Mouse (Mus musculus) heart, embryonic 10.5 days (tissue): Measurements from ENCODE around the gene Nxpe4. TPM values are rescaled to one million over a fixed set of nuclear protein-coding genes. Genes with fewer than 3 reads are reported as not detected.
"Not testable (repeated sequence)": the region's sequence is repeated elsewhere in the genome, so short reads cannot be mapped to it uniquely, and the experiment has no call there.

Source experiments
- DNase-seq: peaks from one replicate; pipeline ENCODE4 v3.0.0-alpha.2; 2017; ENCODE audit warnings: low spot score
- H3K27ac ChIP-seq: fragments of 300-500 bp; sonication (generic); 2 replicates; pipeline ENCODE4 v1.5.1; 2016; ENCODE audit warnings: mild to moderate bottlenecking
- H3K27me3 ChIP-seq: fragments of 300-500 bp; sonication (generic); 2 replicates; pipeline ENCODE4 v1.6.1; 2016; ENCODE audit warnings: mild to moderate bottlenecking; ENCODE audit not compliant: poor library complexity, insufficient read depth, severe bottlenecking
- H3K36me3 ChIP-seq: fragments of 300-500 bp; sonication (generic); 2 replicates; pipeline ENCODE4 v1.6.1; 2016; ENCODE audit warnings: mild to moderate bottlenecking, moderate library complexity
- H3K4me1 ChIP-seq: fragments of 300-500 bp; sonication (generic); 2 replicates; pipeline ENCODE4 v1.6.1; 2016; ENCODE audit warnings: mild to moderate bottlenecking
- H3K4me3 ChIP-seq: fragments of 300-500 bp; sonication (generic); 2 replicates; pipeline ENCODE4 v1.5.1; 2016; ENCODE audit warnings: mild to moderate bottlenecking, moderate library complexity
- H3K9me3 ChIP-seq: fragments of 300-500 bp; sonication (generic); 2 replicates; pipeline ENCODE4 v1.6.1; 2016; ENCODE audit warnings: mild to moderate bottlenecking, moderate library complexity
- WGBS: fragments of 180-500 bp; shearing (Covaris S2); methylation state at CpG from one replicate; pipeline ENCODE4 v1.1.7; 2016; 5-methylcytosine and 5-hydroxymethylcytosine counted together
- polyA plus RNA-seq: library from polyadenylated mRNA; unstranded; fragments of >200 nt; fragmentation: Nextera tagmentation; extraction: Ambion mirVana; gene quantifications from 2 replicates; pipeline ENCODE4 v1.2.1, GENCODE M21; 2016

Nxpe4 gene
- polyA plus RNA-seq, 1 experiment from 2014 or later, result 3.1 TPM

DNA sequence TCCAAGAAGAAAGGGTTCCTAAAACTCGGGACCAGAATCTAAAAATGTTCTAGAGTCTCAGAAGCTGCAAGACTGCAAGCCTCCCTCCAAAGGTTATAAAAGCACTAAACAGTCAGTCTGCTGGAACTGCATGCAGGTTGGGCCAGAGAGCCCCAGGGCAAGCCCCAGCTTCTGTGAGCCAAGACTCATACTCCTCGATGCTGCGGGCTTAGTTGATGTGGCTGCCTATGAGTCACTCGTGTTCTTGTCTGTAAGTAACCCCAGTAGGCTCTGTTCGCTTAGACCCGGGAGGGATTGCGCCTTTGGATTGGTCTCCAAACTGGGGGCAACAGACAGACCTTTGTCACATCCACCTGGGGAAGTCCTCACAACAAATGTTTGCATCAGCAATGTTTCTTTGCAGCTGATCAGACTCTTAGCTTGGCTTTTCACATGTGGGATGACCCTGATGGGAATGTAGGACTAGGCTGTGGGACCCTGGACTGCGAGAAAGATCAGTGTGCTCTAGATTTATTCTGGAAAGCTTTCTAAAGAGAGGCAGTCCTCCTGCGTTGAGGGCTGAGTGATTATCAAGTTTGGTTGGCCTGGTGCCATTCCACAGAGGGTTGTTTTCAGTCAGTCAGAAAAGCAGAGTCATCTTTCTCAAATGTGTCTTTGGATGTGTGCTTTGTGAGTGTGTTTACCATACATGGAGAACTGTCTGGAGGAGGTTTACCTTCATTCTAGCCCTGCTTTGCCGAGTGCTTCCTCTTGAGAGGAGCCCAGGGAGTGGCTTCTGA lies 245.9 kb downstream of the Nxpe4 start:
- Histone ChIP-seq H3K9me3 (no peaks in the 10 kb centered on the region), H3K36me3 (no peaks in the 10 kb centered on the region), H3K4me3 (no peak overlapping the region), H3K27ac (no peak overlapping the region), H3K27me3 (no peaks in the 10 kb centered on the region), H3K4me1 (no peaks in the 10 kb centered on the region)
- no peak for DNase-seq
- WGBS, result 76% methylated on average over 10 of the region's 10 CpGs

DNA sequence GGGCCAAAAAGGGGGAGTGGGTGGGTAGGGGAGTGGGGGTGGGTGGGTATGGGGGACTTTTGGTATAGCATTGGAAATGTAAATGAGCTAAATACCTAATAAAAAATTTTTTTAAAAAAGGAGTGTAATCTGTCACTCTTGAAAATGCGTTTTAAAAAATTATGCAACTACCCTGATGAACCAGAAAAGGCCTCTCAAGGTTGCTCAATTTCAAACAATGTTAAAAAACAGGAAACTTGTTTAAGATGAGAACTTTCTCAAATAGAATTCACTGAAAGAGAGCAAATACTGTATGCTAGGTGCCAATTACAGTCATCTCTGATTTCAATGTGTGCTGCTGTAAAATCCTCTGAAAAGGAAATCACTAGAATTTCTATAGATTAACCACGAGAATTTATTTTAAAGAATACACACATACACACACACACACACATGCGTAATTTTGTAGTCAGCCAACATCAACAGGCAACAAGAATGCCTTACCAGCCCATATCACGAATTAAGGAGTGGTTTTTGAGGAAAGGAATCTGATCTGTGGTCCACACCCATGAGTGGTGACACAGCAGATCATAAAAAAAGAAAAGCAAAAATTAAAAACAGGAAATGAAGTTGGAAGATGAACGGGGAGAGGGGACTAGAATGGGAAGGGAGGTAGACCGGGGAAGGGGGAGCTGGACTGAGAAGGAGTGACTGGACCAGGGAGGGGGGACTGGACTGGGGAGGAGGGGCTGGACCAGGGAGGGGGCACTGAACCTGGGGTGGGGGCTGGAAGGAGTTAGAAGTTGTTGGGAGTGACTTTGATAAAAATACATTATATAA lies 248.6 kb downstream of the Nxpe4 start:
- Histone ChIP-seq H3K9me3 (no peaks in the 10 kb centered on the region), H3K27me3 (no peaks in the 10 kb centered on the region), H3K27ac (no peak overlapping the region), H3K36me3 (no peaks in the 10 kb centered on the region), H3K4me3 (no peak overlapping the region), H3K4me1 (no peaks in the 10 kb centered on the region)
- WGBS, result 80% methylated on average over 6 of the region's 6 CpGs
- no peak for DNase-seq

DNA sequence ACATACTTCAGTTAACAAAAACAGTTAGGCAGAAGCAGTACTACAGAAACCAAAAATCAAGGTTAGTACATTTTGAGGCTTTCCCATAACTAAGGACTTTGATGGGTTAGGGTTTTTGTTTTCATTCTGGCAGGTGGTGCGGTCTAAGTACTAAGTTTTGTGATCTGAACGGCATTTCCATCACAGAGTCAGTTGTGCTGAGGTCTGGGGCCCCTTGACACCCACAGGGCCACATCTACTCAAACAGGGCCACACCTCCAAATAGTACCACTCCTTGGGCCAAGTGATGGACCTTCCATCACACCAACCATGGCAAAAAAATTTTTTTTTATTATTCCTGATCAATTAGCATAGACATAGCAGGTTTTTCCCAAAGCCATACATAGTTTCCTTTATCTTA lies 251.8 kb downstream of the Nxpe4 start:
- no peaks in the 10 kb centered on the region for H3K4me1 ChIP-seq

DNA sequence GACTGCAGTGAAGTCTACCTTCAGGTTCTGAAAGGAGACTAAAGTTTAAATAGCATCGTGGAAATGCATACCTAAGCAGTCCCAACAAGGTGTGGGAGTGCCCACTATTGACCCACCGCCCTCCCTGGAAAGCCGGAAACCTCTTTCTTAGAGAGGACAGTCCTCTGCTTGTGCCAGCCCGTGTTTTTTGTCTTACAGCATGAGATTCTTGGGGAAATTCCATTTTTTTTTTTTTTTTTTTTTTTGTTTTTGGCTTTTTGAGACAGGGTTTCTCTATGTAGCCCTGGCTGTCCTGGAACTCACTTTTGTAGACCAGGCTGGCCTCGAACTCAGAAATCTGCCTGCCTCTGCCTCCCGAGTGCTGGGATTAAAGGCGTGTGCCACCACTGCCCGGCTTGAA lies 255.5 kb downstream of the Nxpe4 start:
- not testable (repeated sequence) for DNase-seq, H3K4me3 ChIP-seq, H3K27ac ChIP-seq, H3K4me1 ChIP-seq, H3K27me3 ChIP-seq, H3K36me3 ChIP-seq, H3K9me3 ChIP-seq
- WGBS, result 90% methylated on average over 8 of the region's 8 CpGs

More for the DNA sequence above, 251.8 kb downstream of the Nxpe4 start:
- WGBS, result 90% methylated on average over 2 of the region's 2 CpGs
- Histone ChIP-seq H3K4me3 (no peak overlapping the region), H3K9me3 (no peaks in the 10 kb centered on the region), H3K27me3 (no peaks in the 10 kb centered on the region), H3K36me3 (no peaks in the 10 kb centered on the region), H3K27ac (no peak overlapping the region)
- DNase-seq, result no peak

DNA sequence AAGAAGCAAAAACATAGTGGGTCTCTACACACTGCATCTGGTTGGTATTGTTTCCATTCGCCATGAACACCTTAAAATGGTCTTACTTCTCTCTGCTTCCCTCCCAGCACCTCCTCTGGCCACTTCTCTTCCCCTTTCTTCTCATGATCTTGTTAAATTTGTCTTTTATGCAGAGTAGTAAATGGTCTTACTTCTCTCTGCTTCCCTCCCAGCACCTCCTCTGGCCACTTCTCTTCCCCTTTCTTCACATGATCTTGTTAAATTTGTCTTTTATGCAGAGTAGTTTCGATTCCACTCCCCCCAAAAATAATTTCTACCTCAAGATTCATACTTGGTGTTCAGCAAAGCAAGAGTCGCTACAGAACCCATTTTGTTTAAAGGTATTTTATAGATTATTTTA lies 256.2 kb downstream of the Nxpe4 start:
- no peaks in the 10 kb centered on the region for H3K36me3 ChIP-seq
- no peak overlapping the region for H3K27ac ChIP-seq
- no peaks in the 10 kb centered on the region for H3K4me1 ChIP-seq
- DNase-seq, result no peak
- 72% methylated on average over 3 of the region's 3 CpGs for WGBS
- no peak overlapping the region for H3K4me3 ChIP-seq
- H3K9me3 ChIP-seq, result no peaks in the 10 kb centered on the region
- H3K27me3 ChIP-seq, result no peaks in the 10 kb centered on the region

DNA sequence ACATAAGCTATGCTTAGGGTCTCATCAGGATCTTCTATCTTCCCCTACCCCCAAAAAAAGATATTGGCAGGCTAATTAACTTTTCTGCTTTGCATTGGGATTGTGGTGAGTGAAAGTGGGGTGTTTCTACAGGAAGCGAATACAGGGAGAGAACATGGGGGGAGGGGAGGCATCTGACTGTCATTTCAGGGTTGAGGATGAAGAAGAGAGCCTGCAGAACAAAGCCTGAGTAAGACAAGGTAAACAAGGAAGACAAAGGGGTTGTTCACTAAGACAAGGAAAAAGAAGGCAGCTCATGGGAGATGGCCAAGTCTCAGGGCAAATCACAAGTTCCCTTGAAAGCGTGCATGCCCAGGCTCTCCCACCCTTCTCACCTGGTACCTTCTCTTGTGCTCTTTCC lies 256.6 kb downstream of the Nxpe4 start:
- H3K27me3 ChIP-seq, result no peaks in the 10 kb centered on the region
- H3K9me3 ChIP-seq, result no peaks in the 10 kb centered on the region
- H3K4me1 ChIP-seq, result no peaks in the 10 kb centered on the region
- H3K27ac ChIP-seq, result no peak overlapping the region
- WGBS, result 70% methylated on average over 2 of the region's 2 CpGs
- no peak for DNase-seq
- H3K36me3 ChIP-seq, result no peaks in the 10 kb centered on the region
- H3K4me3 ChIP-seq, result no peak overlapping the region

DNA sequence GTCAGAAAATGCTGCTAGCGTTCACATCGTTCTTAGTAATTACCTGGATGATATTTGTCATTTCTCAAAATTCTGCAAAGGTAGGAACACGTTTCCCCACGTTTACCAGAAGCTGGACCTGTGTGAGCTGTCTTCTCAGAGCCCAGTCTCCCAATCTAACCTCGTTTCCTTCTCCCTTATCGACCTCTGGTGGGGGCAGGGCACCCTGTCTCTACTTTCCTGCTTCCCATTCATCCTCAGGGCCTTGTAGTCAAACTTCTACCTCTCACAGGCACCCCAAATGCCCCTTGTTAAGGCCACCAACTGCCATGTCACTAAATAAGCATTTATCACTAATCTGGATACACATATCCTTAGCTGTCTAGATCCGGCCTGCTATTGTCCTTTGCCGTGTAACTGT lies 257.0 kb downstream of the Nxpe4 start:
- H3K4me3 ChIP-seq, result no peak overlapping the region
- no peak for DNase-seq
- H3K27ac ChIP-seq, result no peak overlapping the region
- WGBS, result 65% methylated on average over 8 of the region's 8 CpGs
- H3K27me3 ChIP-seq, result no peaks in the 10 kb centered on the region
- no peaks in the 10 kb centered on the region for H3K9me3 ChIP-seq
- no peaks in the 10 kb centered on the region for H3K36me3 ChIP-seq
- no peaks in the 10 kb centered on the region for H3K4me1 ChIP-seq

DNA sequence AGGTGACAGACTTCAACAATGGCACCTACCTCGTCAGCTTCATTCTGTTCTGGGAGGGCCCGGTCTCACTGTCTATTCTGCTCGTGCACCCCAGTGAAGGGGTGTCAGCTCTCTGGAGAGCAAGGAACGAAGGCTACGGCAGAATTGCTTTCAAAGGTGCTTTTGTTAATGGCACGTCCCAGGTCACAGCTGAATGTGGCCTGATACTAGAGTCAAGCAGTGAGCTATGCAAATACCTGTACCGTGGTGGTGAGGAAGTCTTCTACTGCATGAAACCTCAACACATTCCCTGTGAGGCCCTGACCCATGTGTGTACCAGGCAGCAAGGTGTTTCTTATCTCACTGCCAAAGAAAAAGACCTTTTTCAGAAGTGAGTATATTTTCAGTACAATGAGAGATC lies 258.6 kb downstream of the Nxpe4 start:
- Histone ChIP-seq H3K27ac (no peak overlapping the region), H3K27me3 (no peaks in the 10 kb centered on the region), H3K4me1 (no peaks in the 10 kb centered on the region), H3K4me3 (no peak overlapping the region), H3K9me3 (no peaks in the 10 kb centered on the region), H3K36me3 (no peaks in the 10 kb centered on the region)
- WGBS, result 75% methylated on average over 7 of the region's 7 CpGs
- no peak for DNase-seq

DNA sequence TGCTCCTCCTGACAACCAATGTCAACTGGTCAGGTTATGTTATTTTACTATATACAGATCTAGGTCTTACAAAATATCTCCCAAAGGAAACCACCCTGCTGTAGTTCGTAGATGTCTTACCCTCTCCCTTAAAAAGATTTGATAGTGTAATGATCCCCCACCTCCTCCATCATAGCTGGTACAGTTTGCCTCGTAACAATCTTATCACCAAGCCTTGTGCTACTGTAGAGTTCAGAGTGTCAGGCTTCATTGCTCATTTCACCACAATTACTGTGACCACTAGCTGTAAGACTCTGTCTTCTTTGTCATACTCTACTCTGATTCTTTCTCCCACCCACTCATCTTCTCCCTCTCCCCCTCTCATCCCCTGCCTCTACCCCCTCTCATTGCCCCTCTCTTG lies 259.2 kb downstream of the Nxpe4 start:
- no peaks in the 10 kb centered on the region for H3K4me1 ChIP-seq
- H3K27ac ChIP-seq, result no peak overlapping the region
- no peaks in the 10 kb centered on the region for H3K27me3 ChIP-seq
- H3K4me3 ChIP-seq, result no peak overlapping the region
- H3K9me3 ChIP-seq, result no peaks in the 10 kb centered on the region
- 50% methylated on average over 2 of the region's 2 CpGs for WGBS
- no peaks in the 10 kb centered on the region for H3K36me3 ChIP-seq
- DNase-seq, result no peak

DNA sequence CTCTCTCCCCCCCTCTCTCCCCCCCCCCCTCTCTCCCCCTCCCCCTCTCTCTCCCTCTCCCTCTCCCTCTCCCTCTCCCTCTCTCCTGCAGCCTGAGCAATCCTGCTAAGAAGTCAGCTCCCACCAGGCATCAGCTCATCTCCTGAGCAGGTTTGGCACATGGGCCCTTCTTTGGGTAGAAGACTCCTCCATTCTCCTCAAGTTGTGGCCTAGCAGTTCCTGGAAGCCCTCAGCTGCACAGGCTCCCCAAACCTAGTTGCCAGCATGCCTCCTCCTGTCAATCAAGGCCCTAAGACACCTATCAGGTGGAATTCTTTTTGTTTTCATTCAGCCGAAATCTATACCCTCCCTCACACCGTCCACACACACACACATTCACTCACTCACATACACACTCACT lies 259.7 kb downstream of the Nxpe4 start:
- H3K9me3 ChIP-seq, result no peaks in the 10 kb centered on the region
- no peaks in the 10 kb centered on the region for H3K4me1 ChIP-seq
- no peak overlapping the region for H3K4me3 ChIP-seq
- no peak overlapping the region for H3K27ac ChIP-seq
- no peaks in the 10 kb centered on the region for H3K36me3 ChIP-seq
- no peak for DNase-seq
- WGBS, result 68% methylated on average over 2 of the region's 2 CpGs
- H3K27me3 ChIP-seq, result no peaks in the 10 kb centered on the region

DNA sequence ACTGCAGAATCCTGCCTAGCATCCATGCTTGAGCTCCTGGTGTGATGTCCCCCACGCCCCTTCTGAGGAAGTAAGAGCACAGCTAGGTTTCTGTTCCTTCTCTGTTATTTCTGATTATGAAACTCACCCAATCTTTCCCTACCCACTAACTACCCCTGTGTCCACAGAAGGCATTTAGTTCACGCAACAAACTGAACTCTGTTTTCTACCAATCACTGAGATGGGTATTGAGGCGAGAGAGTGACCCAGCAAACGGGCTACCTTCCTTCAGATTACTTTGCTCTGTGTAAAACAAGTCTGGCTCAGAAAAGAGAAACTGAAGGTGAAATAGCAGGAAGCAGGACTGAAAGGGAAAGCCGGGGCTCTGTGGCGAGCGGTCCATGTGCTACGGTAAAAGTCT lies 260.6 kb downstream of the Nxpe4 start:
- no peaks in the 10 kb centered on the region for H3K27me3 ChIP-seq
- H3K9me3 ChIP-seq, result no peaks in the 10 kb centered on the region
- no peaks in the 10 kb centered on the region for H3K36me3 ChIP-seq
- H3K4me1 ChIP-seq, result no peaks in the 10 kb centered on the region
- no peak overlapping the region for H3K27ac ChIP-seq
- H3K4me3 ChIP-seq, result no peak overlapping the region
- DNase-seq, result no peak
- 81% methylated on average over 8 of the region's 8 CpGs for WGBS

DNA sequence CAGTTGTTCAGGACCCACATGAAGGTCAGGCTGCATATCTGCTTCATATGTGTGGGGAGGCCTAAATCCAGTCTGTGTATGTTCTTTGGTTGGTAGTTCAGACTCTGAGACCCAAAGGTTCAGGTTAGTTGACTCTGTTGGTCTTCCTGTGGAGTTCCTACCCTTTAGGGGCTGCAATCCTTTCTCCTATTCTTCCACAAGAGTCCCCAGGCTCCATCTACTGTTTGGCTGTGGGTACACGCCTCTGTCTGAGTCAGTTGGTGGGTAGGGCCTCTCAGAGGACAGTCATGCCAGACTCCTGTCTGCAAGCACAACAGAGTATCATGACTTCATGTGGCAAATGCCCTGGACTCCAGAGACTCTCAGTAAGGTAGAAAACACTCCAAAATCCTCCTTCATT lies 261.4 kb downstream of the Nxpe4 start:
- Histone ChIP-seq H3K4me3 (no peak overlapping the region), H3K4me1 (no peaks in the 10 kb centered on the region), H3K27me3 (no peaks in the 10 kb centered on the region), H3K27ac (no peak overlapping the region), H3K36me3 (no peaks in the 10 kb centered on the region), H3K9me3 (no peaks in the 10 kb centered on the region)
- 41% methylated on average over 1 of the region's 1 CpGs for WGBS
- DNase-seq, result no peak

DNA sequence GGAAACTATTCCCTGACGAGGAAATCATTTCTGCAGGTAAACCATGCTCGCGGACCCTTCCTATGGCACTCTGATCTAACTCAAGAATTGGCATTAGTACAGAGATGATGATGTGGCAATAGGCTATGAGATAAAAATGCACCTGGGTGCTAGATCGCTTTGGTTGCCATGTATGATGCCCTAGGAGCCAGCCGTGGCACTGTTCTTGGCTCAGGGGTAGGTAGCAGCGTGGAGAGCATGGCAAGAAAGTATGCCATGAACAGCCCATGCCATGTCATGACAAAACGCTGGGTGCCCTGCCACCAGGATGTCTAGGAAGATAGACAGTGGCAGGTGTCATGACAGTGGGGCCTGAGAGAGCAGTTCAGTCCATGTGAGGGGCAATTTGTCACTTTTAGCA lies 265.4 kb downstream of the Nxpe4 start:
- H3K9me3 ChIP-seq, result no peaks in the 10 kb centered on the region
- H3K27ac ChIP-seq, result no peak overlapping the region
- DNase-seq, result no peak
- no peaks in the 10 kb centered on the region for H3K36me3 ChIP-seq
- no peaks in the 10 kb centered on the region for H3K4me1 ChIP-seq
- 86% methylated on average over 7 of the region's 7 CpGs for WGBS
- no peak overlapping the region for H3K4me3 ChIP-seq
- no peaks in the 10 kb centered on the region for H3K27me3 ChIP-seq
